Mouse (Mus musculus): ENCODE results near the gene Crebzf.

Crebzf gene

GRCm38 (mm10) chr7:90442518-90443080 lies at the start of gene Crebzf:
TSS of gene Crebzf (plus strand) at chr7:90442729.
- DNase-seq (ENCODE audit: low spot score in 2 of 2), result peak; percentile 77 to 90

GRCm38 (mm10) chr7:90395073-90395472 lies 47.5 kb upstream of the Crebzf start:
- DNase-seq (ENCODE audit: low spot score in 2 of 2), result no peak

- DNase-seq (ENCODE audit: low spot score in 2 of 2), result no peak
Measured at GRCm38 (mm10) chr7:90395928-90396327, 46.6 kb upstream of the Crebzf start.

- peak; percentile 20 to 61 for DNase-seq (ENCODE audit: low spot score in 2 of 2)
Measured at GRCm38 (mm10) chr7:90409934-90410333, 32.6 kb upstream of the Crebzf start.

- peak; percentile 33 to 53 for DNase-seq (ENCODE audit: low spot score in 2 of 2)
Measured at GRCm38 (mm10) chr7:90426020-90427001, 16.2 kb upstream of the Crebzf start, which contains the start of gene Ccdc89. TSS of gene Ccdc89 (plus strand) at chr7:90426577.

- DNase-seq (ENCODE audit: low spot score in 2 of 2), result no peak
Measured at GRCm38 (mm10) chr7:90427006-90427405, 15.5 kb upstream of the Crebzf start.

- no peak for DNase-seq (ENCODE audit: low spot score in 2 of 2)
Measured at GRCm38 (mm10) chr7:90432221-90432620, 10.3 kb upstream of the Crebzf start.

GRCm38 (mm10) chr7:90440044-90440443 lies 2.5 kb upstream of the Crebzf start:
- no peak for DNase-seq (ENCODE audit: low spot score in 2 of 2)

GRCm38 (mm10) chr7:90442070-90442469 lies 459 bp upstream of the Crebzf start:
- no peak for DNase-seq (ENCODE audit: low spot score in 2 of 2)

- DNase-seq (ENCODE audit: low spot score in 2 of 2), result peak; percentile 45 to 54
Measured at GRCm38 (mm10) chr7:90443101-90444091, 867 bp downstream of the Crebzf start.

- DNase-seq (ENCODE audit: low spot score in 2 of 2), result no peak
Measured at GRCm38 (mm10) chr7:90444206-90444605, 1.7 kb downstream of the Crebzf start.

GRCm38 (mm10) chr7:90456149-90456844 lies 13.8 kb downstream of the Crebzf start:
- no peak for DNase-seq (ENCODE audit: low spot score in 2 of 2)

GRCm38 (mm10) chr7:90456845-90457468 lies 14.4 kb downstream of the Crebzf start, which contains the start of gene Tmem126a:
TSS of gene Tmem126a (minus strand) at chr7:90457229.
- DNase-seq (ENCODE audit: low spot score in 2 of 2), result peak; percentile 57 to 75

GRCm38 (mm10) chr7:90457517-90457916 lies 15.0 kb downstream of the Crebzf start:
- no peak for DNase-seq (ENCODE audit: low spot score in 2 of 2)

GRCm38 (mm10) chr7:90460330-90460729 lies 17.8 kb downstream of the Crebzf start:
- DNase-seq (ENCODE audit: low spot score in 2 of 2), result no peak

GRCm38 (mm10) chr7:90460930-90461329 lies 18.4 kb downstream of the Crebzf start:
- DNase-seq (ENCODE audit: low spot score in 2 of 2), result no peak

GRCm38 (mm10) chr7:90461441-90461840 lies 18.9 kb downstream of the Crebzf start:
- no peak for DNase-seq (ENCODE audit: low spot score in 2 of 2)

GRCm38 (mm10) chr7:90473511-90473910 lies 31.0 kb downstream of the Crebzf start:
- no peak for DNase-seq (ENCODE audit: low spot score in 2 of 2)

GRCm38 (mm10) chr7:90475793-90476312 lies 33.3 kb downstream of the Crebzf start, which contains the start of gene Tmem126b:
TSS of gene Tmem126b (minus strand) at chr7:90476001.
- DNase-seq (ENCODE audit: low spot score in 2 of 2), result peak; percentile 97 to 98

Data from frontal cortex, postnatal 25 days (tissue).